Mouse (Mus musculus): ENCODE results near the gene Exoc3l2. TPM values are rescaled to one million over a fixed set of nuclear protein-coding genes. Genes with fewer than 3 reads are reported as not detected.

Exoc3l2 gene
- polyA plus RNA-seq, 1 experiment: 7.1 TPM

- WGBS: 62% methylated on average over 6 of the region's 6 CpGs
- no peak for DNase-seq (ENCODE audit: low read depth in 1 of 2, low spot score in 2 of 2)
- Histone ChIP-seq H3K4me1 (ENCODE audit: control insufficient read depth, insufficient read depth, insufficient read length) (peaks cover 12% of the 10 kb centered on the region; the same call in 1 of the 2 replicates), H3K36me3 (ENCODE audit: control insufficient read depth, insufficient read depth, low read length) (no peaks in the 10 kb centered on the region), H3K27me3 (ENCODE audit: control insufficient read depth, insufficient read depth, low read length) (no peaks in the 10 kb centered on the region), H3K4me3 (ENCODE audit: extremely low read depth, insufficient read depth, insufficient read length) (no peak overlapping the region), H3K27ac (ENCODE audit: insufficient read depth, low read length) (no peak overlapping the region)
- TF ChIP-seq POLR2A (IDR thresholded peaks at IDR 0.05; ENCODE audit: low read depth, low read length) (no peak), CTCF (IDR thresholded peaks at IDR 0.05; ENCODE audit: extremely low read depth, insufficient read depth, insufficient read length, insufficient replicate concordance) (no peak)
Observed at GRCm38 (mm10) chr7:19467638-19468037, 4.5 kb downstream of the Exoc3l2 start.

- Histone ChIP-seq H3K4me3 (ENCODE audit: extremely low read depth, insufficient read depth, insufficient read length) (no peak overlapping the region), H3K4me1 (ENCODE audit: control insufficient read depth, insufficient read depth, insufficient read length) (peaks cover 17% of the 10 kb centered on the region; the same call in 1 of the 2 replicates), H3K27me3 (ENCODE audit: control insufficient read depth, insufficient read depth, low read length) (no peaks in the 10 kb centered on the region), H3K27ac (ENCODE audit: insufficient read depth, low read length) (no peak overlapping the region), H3K36me3 (ENCODE audit: control insufficient read depth, insufficient read depth, low read length) (no peaks in the 10 kb centered on the region)
- DNase-seq (ENCODE audit: low read depth in 1 of 2, low spot score in 2 of 2): no peak
- 38% methylated on average over 12 of the region's 12 CpGs for WGBS
- no peak for TF ChIP-seq POLR2A (IDR thresholded peaks at IDR 0.05; ENCODE audit: low read depth, low read length)
- TF ChIP-seq CTCF (IDR thresholded peaks at IDR 0.05; ENCODE audit: extremely low read depth, insufficient read depth, insufficient read length, insufficient replicate concordance): no peak
Observed at GRCm38 (mm10) chr7:19468279-19468678, 5.1 kb downstream of the Exoc3l2 start.

- no peak for DNase-seq (ENCODE audit: low read depth in 1 of 2, low spot score in 2 of 2)
- 93% methylated on average over 23 of the region's 23 CpGs for WGBS
- Histone ChIP-seq H3K4me3 (ENCODE audit: extremely low read depth, insufficient read depth, insufficient read length) (no peak overlapping the region), H3K27me3 (ENCODE audit: control insufficient read depth, insufficient read depth, low read length) (peaks cover 2% of the 10 kb centered on the region), H3K36me3 (ENCODE audit: control insufficient read depth, insufficient read depth, low read length) (no peaks in the 10 kb centered on the region), H3K4me1 (ENCODE audit: control insufficient read depth, insufficient read depth, insufficient read length) (peaks cover 27% of the 10 kb centered on the region), H3K27ac (ENCODE audit: insufficient read depth, low read length) (no peak overlapping the region)
- no peak for TF ChIP-seq POLR2A (IDR thresholded peaks at IDR 0.05; ENCODE audit: low read depth, low read length)
- no peak for TF ChIP-seq CTCF (IDR thresholded peaks at IDR 0.05; ENCODE audit: extremely low read depth, insufficient read depth, insufficient read length, insufficient replicate concordance)
Observed at GRCm38 (mm10) chr7:19469404-19469803, 6.3 kb downstream of the Exoc3l2 start.

GRCm38 (mm10) chr7:19470308-19470707, 7.2 kb downstream of the Exoc3l2 start:
- DNase-seq (ENCODE audit: low read depth in 1 of 2, low spot score in 2 of 2): no peak
- H3K27ac ChIP-seq (ENCODE audit: insufficient read depth, low read length): no peak overlapping the region
- peaks cover 27% of the 10 kb centered on the region for H3K4me1 ChIP-seq (ENCODE audit: control insufficient read depth, insufficient read depth, insufficient read length)
- H3K27me3 ChIP-seq (ENCODE audit: control insufficient read depth, insufficient read depth, low read length): peaks cover 2% of the 10 kb centered on the region
- no peak for TF ChIP-seq POLR2A (IDR thresholded peaks at IDR 0.05; ENCODE audit: low read depth, low read length)
- TF ChIP-seq CTCF (IDR thresholded peaks at IDR 0.05; ENCODE audit: extremely low read depth, insufficient read depth, insufficient read length, insufficient replicate concordance): no peak
- no peak overlapping the region for H3K4me3 ChIP-seq (ENCODE audit: extremely low read depth, insufficient read depth, insufficient read length)
- H3K36me3 ChIP-seq (ENCODE audit: control insufficient read depth, insufficient read depth, low read length): no peaks in the 10 kb centered on the region
- WGBS: 76% methylated on average over 14 of the region's 14 CpGs

GRCm38 (mm10) chr7:19472403-19472802, 9.3 kb downstream of the Exoc3l2 start:
- Histone ChIP-seq H3K4me3 (ENCODE audit: extremely low read depth, insufficient read depth, insufficient read length) (peak overlapping the region; percentile 0; the same call in 1 of the 2 replicates), H3K4me1 (ENCODE audit: control insufficient read depth, insufficient read depth, insufficient read length) (peaks cover 27% of the 10 kb centered on the region), H3K36me3 (ENCODE audit: control insufficient read depth, insufficient read depth, low read length) (no peaks in the 10 kb centered on the region), H3K27ac (ENCODE audit: insufficient read depth, low read length) (peak overlapping the region; percentile 18; the same call in 1 of the 2 replicates), H3K27me3 (ENCODE audit: control insufficient read depth, insufficient read depth, low read length) (peaks cover 2% of the 10 kb centered on the region)
- TF ChIP-seq POLR2A (IDR thresholded peaks at IDR 0.05; ENCODE audit: low read depth, low read length): no peak
- TF ChIP-seq CTCF (IDR thresholded peaks at IDR 0.05; ENCODE audit: extremely low read depth, insufficient read depth, insufficient read length, insufficient replicate concordance): no peak
- peak in 1 of 2 experiments; percentile 33 for DNase-seq (ENCODE audit: low read depth in 1 of 2, low spot score in 2 of 2)
- WGBS: 0% methylated on average over 4 of the region's 4 CpGs

GRCm38 (mm10) chr7:19473875-19474443, 10.8 kb downstream of the Exoc3l2 start:
- Histone ChIP-seq H3K4me1 (ENCODE audit: control insufficient read depth, insufficient read depth, insufficient read length) (peaks cover 27% of the 10 kb centered on the region), H3K4me3 (ENCODE audit: extremely low read depth, insufficient read depth, insufficient read length) (peak overlapping the region; percentile 54), H3K36me3 (ENCODE audit: control insufficient read depth, insufficient read depth, low read length) (no peaks in the 10 kb centered on the region), H3K27me3 (ENCODE audit: control insufficient read depth, insufficient read depth, low read length) (peaks cover 2% of the 10 kb centered on the region), H3K27ac (ENCODE audit: insufficient read depth, low read length) (peak overlapping the region; percentile 40; the same call in 1 of the 2 replicates)
- 7% methylated on average over 76 of the region's 89 CpGs for WGBS
- peak in 1 of 2 experiments; percentile 32 for DNase-seq (ENCODE audit: low read depth in 1 of 2, low spot score in 2 of 2)
- TF ChIP-seq POLR2A (IDR thresholded peaks at IDR 0.05; ENCODE audit: low read depth, low read length) (no peak), CTCF (IDR thresholded peaks at IDR 0.05; ENCODE audit: extremely low read depth, insufficient read depth, insufficient read length, insufficient replicate concordance) (no peak)

GRCm38 (mm10) chr7:19477084-19477483, 14.0 kb downstream of the Exoc3l2 start:
- H3K4me3 ChIP-seq (ENCODE audit: extremely low read depth, insufficient read depth, insufficient read length): no peak overlapping the region
- TF ChIP-seq CTCF (IDR thresholded peaks at IDR 0.05; ENCODE audit: extremely low read depth, insufficient read depth, insufficient read length, insufficient replicate concordance) (peak; percentile 2; the same call in 1 of the 2 replicates), POLR2A (IDR thresholded peaks at IDR 0.05; ENCODE audit: low read depth, low read length) (no peak)
- H3K27me3 ChIP-seq (ENCODE audit: control insufficient read depth, insufficient read depth, low read length): peaks cover 2% of the 10 kb centered on the region
- no peak overlapping the region for H3K27ac ChIP-seq (ENCODE audit: insufficient read depth, low read length)
- no peaks in the 10 kb centered on the region for H3K36me3 ChIP-seq (ENCODE audit: control insufficient read depth, insufficient read depth, low read length)
- H3K4me1 ChIP-seq (ENCODE audit: control insufficient read depth, insufficient read depth, insufficient read length): peaks cover 21% of the 10 kb centered on the region
- 69% methylated on average over 2 of the region's 2 CpGs for WGBS
- no peak for DNase-seq (ENCODE audit: low read depth in 1 of 2, low spot score in 2 of 2)
